Mouse (Mus musculus) lung, postnatal 0 days (tissue): ENCODE results near the gene 1700001C19Rik.

Experiments used
- CTCF ChIP-seq: IDR thresholded peaks from 2 replicates; pipeline ENCODE4 v1.5.1; 2016; ENCODE audit warnings: antibody characterized with exemption, mild to moderate bottlenecking
- EP300 ChIP-seq: IDR thresholded peaks from 2 replicates; pipeline ENCODE4 v1.6.1; 2016; ENCODE audit warnings: antibody characterized with exemption, mild to moderate bottlenecking, control low read depth

DNA sequence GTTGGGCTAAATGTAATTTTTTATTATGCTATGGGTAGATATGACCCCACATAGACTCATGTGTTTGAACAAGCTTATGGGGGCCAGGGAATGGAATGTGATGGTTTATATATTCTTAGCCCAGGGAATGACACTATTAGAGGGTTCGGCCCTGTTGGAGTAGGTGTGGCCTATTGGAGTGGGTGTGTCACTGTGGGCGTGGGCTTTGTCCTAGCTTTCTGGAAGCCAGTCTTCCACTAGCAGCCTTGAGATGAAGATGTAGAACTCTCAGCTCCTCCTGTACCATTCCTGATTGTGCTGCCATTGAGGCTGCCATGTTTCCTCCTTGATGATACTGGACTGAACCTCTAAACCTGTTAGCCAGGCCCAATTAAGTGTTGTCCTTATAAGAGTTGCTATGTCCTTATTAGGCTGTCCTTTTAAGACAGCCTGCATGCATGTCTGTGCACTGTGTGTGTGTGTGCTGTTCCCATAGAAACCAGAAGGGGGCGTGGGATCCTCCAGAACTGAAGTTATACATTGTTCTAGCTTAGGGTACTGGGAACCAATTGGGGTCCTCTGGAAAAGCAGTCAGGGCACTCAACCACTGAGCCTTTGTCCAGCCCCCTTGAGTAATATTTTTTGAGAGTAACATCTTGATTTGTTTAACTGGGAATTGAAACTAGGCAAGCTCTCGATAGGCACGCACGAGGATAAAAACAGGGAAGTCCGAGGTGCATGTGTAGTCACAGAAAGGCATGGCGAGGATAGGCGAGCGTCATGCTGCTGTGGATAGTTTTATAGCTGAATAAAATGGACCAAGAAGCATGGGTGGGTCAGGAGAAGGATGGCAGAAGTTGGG is 29.2 kb downstream of the 1700001C19Rik start:
- TF ChIP-seq EP300 (no peak), CTCF (no peak)
